ENCODE assay signal across 11 mouse cellular contexts in genomic region chr8:94066121-94066863, GRCm38 (mm10). TPM values are rescaled to one million over a fixed set of nuclear protein-coding genes. Genes with fewer than 3 reads are reported as not detected.
A peak's percentile ranks its signal among the peaks of the same experiment; 100 is the strongest.
DNase-seq lines count a peak whose midpoint lies in the region; ATAC-seq and TF ChIP-seq lines count a peak whose summit lies in the region.
"Had no signal": no experiment of that assay in that cellular context is flagged by ENCODE, and none has a peak within 500 bp of the region (broad histone marks: within the 10 kb centered on the region; RNA-seq: fewer than 3 reads in every experiment).

No protein-coding gene starts in this region.

- DNase-seq in right cerebral cortex, postnatal 10 days (ENCODE audit: low spot score in 2 of 2), result peak; percentile 38 to 50
- no peak for DNase-seq in right cerebral cortex, postnatal 14 days
- DNase-seq in hindbrain, embryonic 10.5 days (ENCODE audit: low spot score), result peak; percentile 71
- peak; percentile 91 for DNase-seq in midbrain, embryonic 11.5 days (ENCODE audit: low spot score, missing footprints)
- DNase-seq in kidney, adult 2 months, result no peak
- no peak for DNase-seq in thymus, postnatal 4 days
- DNase-seq in cerebellum, adult 2 months, result no peak
- DNase-seq: kidney, postnatal 14 days had no signal

- TF ChIP-seq POLR2A in kidney, adult 2 months (IDR thresholded peaks at IDR 0.05; ENCODE audit: low read depth, low read length), result no peak
- TF ChIP-seq POLR2A in cerebellum, adult 2 months (IDR thresholded peaks at IDR 0.05; ENCODE audit: borderline replicate concordance, insufficient read depth, low read length), result no peak

- H3K36me3 ChIP-seq in hindbrain, embryonic 10.5 days, result peaks cover 60% of the 10 kb centered on the region
- 0 out of 2 replicates have a peak, but pooled peaks cover 8% of the 10 kb centered on the region for H3K36me3 ChIP-seq in midbrain, embryonic 11.5 days (ENCODE audit: control insufficient read depth, insufficient read depth, low read length)
- peaks cover 3% of the 10 kb centered on the region; the same call in 1 of the 2 replicates for H3K36me3 ChIP-seq in kidney, adult 2 months (ENCODE audit: control insufficient read depth, insufficient read depth, low read length)
- peaks cover 16% of the 10 kb centered on the region; the same call in 1 of the 2 replicates for H3K36me3 ChIP-seq in kidney, embryonic 14.5 days (ENCODE audit: control insufficient read depth, insufficient read depth, low read length)

- H3K27me3 ChIP-seq in hindbrain, embryonic 10.5 days (ENCODE audit: insufficient read depth, poor library complexity, severe bottlenecking), result no peaks in the 10 kb centered on the region
- H3K27me3 ChIP-seq in midbrain, embryonic 11.5 days (ENCODE audit: control insufficient read depth, insufficient read depth, low read length), result no peaks in the 10 kb centered on the region
- no peaks in the 10 kb centered on the region for H3K27me3 ChIP-seq in kidney, adult 2 months (replicated peaks; ENCODE audit: control insufficient read depth, insufficient read depth, low read length)
- H3K27me3 ChIP-seq in kidney, embryonic 14.5 days (ENCODE audit: control insufficient read depth, insufficient read depth, low read length), result no peaks in the 10 kb centered on the region
- no peaks in the 10 kb centered on the region for H3K27me3 ChIP-seq in cerebellum, adult 2 months (ENCODE audit: control insufficient read depth, insufficient read depth, low read length)
- H3K27me3 ChIP-seq: heart, embryonic 15.5 days; lung, embryonic 15.5 days had no signal

- WGBS in hindbrain, embryonic 10.5 days, result 44% methylated on average over 11 of the region's 11 CpGs
- 34% methylated on average over 11 of the region's 11 CpGs for WGBS in midbrain, embryonic 11.5 days
- WGBS in kidney, adult 2 months, result 80% methylated on average over 11 of the region's 11 CpGs
- WGBS in kidney, embryonic 14.5 days, result 70% methylated on average over 11 of the region's 11 CpGs
- 38% methylated on average over 11 of the region's 11 CpGs for WGBS in cerebellum, adult 2 months

- no peak overlapping the region for H3K9ac ChIP-seq in midbrain, embryonic 11.5 days (ENCODE audit: low read length)
- H3K9ac ChIP-seq in kidney, embryonic 14.5 days (ENCODE audit: low read depth, low read length), result no peak overlapping the region
- H3K9ac ChIP-seq: heart, embryonic 15.5 days; lung, embryonic 15.5 days had no signal

- peak overlapping the region; percentile 79 for H3K27ac ChIP-seq in hindbrain, embryonic 10.5 days
- H3K27ac ChIP-seq in midbrain, embryonic 11.5 days (ENCODE audit: low read depth, low read length), result peak overlapping the region; percentile 15; the same call in 1 of the 2 replicates
- no peak overlapping the region for H3K27ac ChIP-seq in kidney, adult 2 months (ENCODE audit: insufficient read depth, low read depth, low read length)
- H3K27ac ChIP-seq in kidney, embryonic 14.5 days (ENCODE audit: low read depth, low read length), result no peak overlapping the region
- H3K27ac ChIP-seq in cerebellum, adult 2 months (ENCODE audit: insufficient read depth, low read length), result no peak overlapping the region
- H3K27ac ChIP-seq: heart, embryonic 15.5 days; lung, embryonic 15.5 days had no signal

- no peak overlapping the region for H3K4me2 ChIP-seq in midbrain, embryonic 11.5 days
- no peak overlapping the region for H3K4me2 ChIP-seq in kidney, embryonic 14.5 days (replicated peaks; ENCODE audit: low read depth, low read length)
- H3K4me2 ChIP-seq: heart, embryonic 15.5 days; lung, embryonic 15.5 days had no signal

- H3K4me3 ChIP-seq in hindbrain, embryonic 10.5 days, result no peak overlapping the region
- H3K4me3 ChIP-seq in midbrain, embryonic 11.5 days (ENCODE audit: low read depth, low read length), result no peak overlapping the region
- H3K4me3 ChIP-seq in kidney, adult 2 months (ENCODE audit: insufficient read depth, low read depth, low read length), result no peak overlapping the region
- no peak overlapping the region for H3K4me3 ChIP-seq in kidney, embryonic 14.5 days (ENCODE audit: low read length)
- no peak overlapping the region for H3K4me3 ChIP-seq in cerebellum, adult 2 months (replicated peaks; ENCODE audit: insufficient read depth, low read depth, low read length)
- H3K4me3 ChIP-seq: heart, embryonic 15.5 days; lung, embryonic 15.5 days had no signal

- no peaks in the 10 kb centered on the region for H3K9me3 ChIP-seq in hindbrain, embryonic 10.5 days
- no peaks in the 10 kb centered on the region for H3K9me3 ChIP-seq in midbrain, embryonic 11.5 days (ENCODE audit: control insufficient read depth, low read length)
- no peaks in the 10 kb centered on the region for H3K9me3 ChIP-seq in kidney, embryonic 14.5 days (ENCODE audit: control insufficient read depth, low read length)
- H3K9me3 ChIP-seq: heart, embryonic 15.5 days; lung, embryonic 15.5 days had no signal

- peak; percentile 92 for ATAC-seq in midbrain, embryonic 11.5 days (ENCODE audit: low FRiP score)
- no peak for ATAC-seq in kidney, embryonic 14.5 days (ENCODE audit: low FRiP score, low TSS enrichment)

- no peak for TF ChIP-seq CTCF in kidney, adult 2 months (conservative IDR thresholded peaks at IDR 0.05; ENCODE audit: insufficient read depth, insufficient read length, low read depth, low read length)
- no peak for TF ChIP-seq CTCF in cerebellum, adult 2 months (IDR thresholded peaks at IDR 0.05; ENCODE audit: borderline replicate concordance, insufficient read depth, low read depth, low read length)

- H3K4me1 ChIP-seq in hindbrain, embryonic 10.5 days (replicated peaks), result peaks cover 18% of the 10 kb centered on the region
- H3K4me1 ChIP-seq in midbrain, embryonic 11.5 days (ENCODE audit: control insufficient read depth, insufficient read depth, low read length), result peaks cover 6% of the 10 kb centered on the region; the same call in 1 of the 2 replicates
- no peaks in the 10 kb centered on the region for H3K4me1 ChIP-seq in kidney, adult 2 months (ENCODE audit: control insufficient read depth, insufficient read depth, low read length)
- H3K4me1 ChIP-seq in kidney, embryonic 14.5 days (ENCODE audit: control insufficient read depth, insufficient read depth, low read length), result no peaks in the 10 kb centered on the region
- H3K4me1 ChIP-seq in cerebellum, adult 2 months (ENCODE audit: control insufficient read depth, insufficient read depth, low read length), result no peaks in the 10 kb centered on the region
- H3K4me1 ChIP-seq: heart, embryonic 15.5 days; lung, embryonic 15.5 days had no signal

RNA-seq across cellular contexts. Expression of gene Ogfod1, which starts 29.3 kb away (rescaled TPM):
- 10.8 and 12.1 TPM in 2 replicates for polyA plus RNA-seq in hindbrain, embryonic 10.5 days (2016; fragmentation: Nextera tagmentation; extraction: Ambion mirVana)
- 11.1 and 11.6 TPM in 2 replicates for polyA plus RNA-seq in midbrain, embryonic 11.5 days (2014; fragmentation: Nextera tagmentation; extraction: Ambion mirVana)
- polyA plus RNA-seq in kidney, adult 2 months (2012; rRNA removed), result 6.6 and 8.7 TPM in 2 replicates
- polyA plus RNA-seq in kidney, embryonic 14.5 days (2014; fragmentation: Nextera tagmentation; extraction: Ambion mirVana), result 8.6 and 14.2 TPM in 2 replicates
- polyA plus RNA-seq in cerebellum, adult 2 months (2012; rRNA removed), result 44.2 and 46.0 TPM in 2 replicates

RNA-seq across cellular contexts. Expression of gene Nudt21, which starts 29.5 kb away (rescaled TPM):
- 162 and 166 TPM in 2 replicates for polyA plus RNA-seq in hindbrain, embryonic 10.5 days (2016; fragmentation: Nextera tagmentation; extraction: Ambion mirVana)
- 198 and 200 TPM in 2 replicates for polyA plus RNA-seq in midbrain, embryonic 11.5 days (2014; fragmentation: Nextera tagmentation; extraction: Ambion mirVana)
- polyA plus RNA-seq in kidney, adult 2 months (2012; rRNA removed), result 19.6 and 22.1 TPM in 2 replicates
- polyA plus RNA-seq in kidney, embryonic 14.5 days (2014; fragmentation: Nextera tagmentation; extraction: Ambion mirVana), result 140 and 142 TPM in 2 replicates
- 31.3 and 32.5 TPM in 2 replicates for polyA plus RNA-seq in cerebellum, adult 2 months (2012; rRNA removed)

RNA-seq across cellular contexts. Expression of gene Bbs2, which starts 32.4 kb away (rescaled TPM):
- 16.9 and 19.0 TPM in 2 replicates for polyA plus RNA-seq in hindbrain, embryonic 10.5 days (2016; fragmentation: Nextera tagmentation; extraction: Ambion mirVana)
- 21.3 and 26.6 TPM in 2 replicates for polyA plus RNA-seq in midbrain, embryonic 11.5 days (2014; fragmentation: Nextera tagmentation; extraction: Ambion mirVana)
- 31.3 and 31.4 TPM in 2 replicates for polyA plus RNA-seq in kidney, adult 2 months (2012; rRNA removed)
- 13.8 and 16.8 TPM in 2 replicates for polyA plus RNA-seq in kidney, embryonic 14.5 days (2014; fragmentation: Nextera tagmentation; extraction: Ambion mirVana)
- polyA plus RNA-seq in cerebellum, adult 2 months (2012; rRNA removed), result 54.9 and 60.2 TPM in 2 replicates

RNA-seq across cellular contexts. Expression of gene Amfr, which starts 53.6 kb away (rescaled TPM):
- 41.4 and 48.4 TPM in 2 replicates for polyA plus RNA-seq in hindbrain, embryonic 10.5 days (2016; fragmentation: Nextera tagmentation; extraction: Ambion mirVana)
- 56.8 and 64.7 TPM in 2 replicates for polyA plus RNA-seq in midbrain, embryonic 11.5 days (2014; fragmentation: Nextera tagmentation; extraction: Ambion mirVana)
- polyA plus RNA-seq in kidney, adult 2 months (2012; rRNA removed), result 171 and 204 TPM in 2 replicates
- 34.0 and 49.7 TPM in 2 replicates for polyA plus RNA-seq in kidney, embryonic 14.5 days (2014; fragmentation: Nextera tagmentation; extraction: Ambion mirVana)
- 139 and 144 TPM in 2 replicates for polyA plus RNA-seq in cerebellum, adult 2 months (2012; rRNA removed)

Comparison
In these comparisons a context has a peak if more than half of its experiments do, and no peak if none do; other contexts are left out.
1. DNase-seq: peak in right cerebral cortex, postnatal 10 days (2 of 2), hindbrain, embryonic 10.5 days (single experiment) and midbrain, embryonic 11.5 days (single experiment); none in right cerebral cortex, postnatal 14 days (single experiment), kidney, adult 2 months (single experiment), thymus, postnatal 4 days (single experiment) and cerebellum, adult 2 months (0 of 2).
2. H3K27ac ChIP-seq: peak in hindbrain, embryonic 10.5 days (single experiment) and midbrain, embryonic 11.5 days (single experiment); none in kidney, adult 2 months (single experiment), kidney, embryonic 14.5 days (single experiment) and cerebellum, adult 2 months (single experiment).